Mouse (Mus musculus): ENCODE measurements at regions not wholly inside any gene's neighbourhood (a gene's known extent, or its start where the extent isn't known, plus 50 kb on each side); places are given as distances from the start of the nearest gene placed in this dataset.

- H3K4me2 ChIP-seq (ENCODE audit: insufficient read depth, low read depth, poor library complexity, severe bottlenecking), result no peak overlapping the region
- H3K4me3 ChIP-seq (replicated peaks in 1 of 3; ENCODE audit: low read depth in 2 of 3, low read length in 2 of 3, poor library complexity in 1 of 3), result no peak overlapping the region
- peaks cover 0 to 11% of the 10 kb centered on the region in 2 experiments; a peak in 2 of 4 replicates for H3K4me1 ChIP-seq (ENCODE audit: control insufficient read depth in 1 of 2, insufficient read depth in 2 of 2)
- dilution Hi-C loops (cut with MboI; ENCODE audit: extremely low pct_ligation_motif_present, extremely low pct_unique_long_range_greater_than_20kb, low sequenced_read_pairs), result no loop called here
- no peaks in the 10 kb centered on the region for H3K36me3 ChIP-seq (replicated peaks in 1 of 2; ENCODE audit: control insufficient read depth in 1 of 2, insufficient read depth in 1 of 2, low read length in 1 of 2)
- H3K9me3 ChIP-seq (replicated peaks; ENCODE audit: low read length), result peaks cover 13% of the 10 kb centered on the region
- in situ Hi-C loops (cut with MboI; ENCODE audit: low pct_ligation_motif_present, low pct_unique_long_range_greater_than_20kb, low sequenced_read_pairs), result no loop called here
- DNase-seq (ENCODE audit: extremely low read depth), result no peak
- H3K79me2 ChIP-seq (replicated peaks; ENCODE audit: control insufficient read depth, extremely low read depth, insufficient read depth, poor library complexity, severe bottlenecking), result no peaks in the 10 kb centered on the region
- H3K27ac ChIP-seq (ENCODE audit: insufficient read depth, low read depth), result no peak overlapping the region
- peaks cover 73% of the 10 kb centered on the region for H3K27me3 ChIP-seq (replicated peaks)
- no peak overlapping the region for H3K9ac ChIP-seq (ENCODE audit: insufficient read depth, low read depth)
- TF ChIP-seq CHD2 (IDR thresholded peaks at IDR 0.05; ENCODE audit: low read length), result no peak
- no peak for TF ChIP-seq EP300 (IDR thresholded peaks at IDR 0.05; ENCODE audit: low read length)
Measured at GRCm38 (mm10) chr4:137216908-137217497, 60.3 kb upstream of the Wnt4 start.

- H3K4me2 ChIP-seq (ENCODE audit: insufficient read depth, low read depth, poor library complexity, severe bottlenecking), result peak overlapping the region; percentile 4; the same call in 1 of the 2 replicates
- DNase-seq (ENCODE audit: extremely low read depth), result no peak
- TF ChIP-seq ETS1 (conservative IDR thresholded peaks at IDR 0.05; ENCODE audit: low read depth, low read length) (no peak), UBTF (IDR thresholded peaks at IDR 0.05; ENCODE audit: low read depth, low read length) (no peak), MAX (IDR thresholded peaks at IDR 0.05; ENCODE audit: low read length) (no peak), GABPA (IDR thresholded peaks at IDR 0.05; ENCODE audit: insufficient replicate concordance, low read depth, low read length) (no peak), IRF4 (IDR thresholded peaks at IDR 0.05; ENCODE audit: low read depth, low read length) (no peak), PAX5 (IDR thresholded peaks at IDR 0.05; ENCODE audit: low read length) (no peak), MXI1 (IDR thresholded peaks at IDR 0.05; ENCODE audit: low read depth, low read length) (no peak), TBP (conservative IDR thresholded peaks at IDR 0.05; ENCODE audit: low read depth, low read length) (no peak), SIN3A (IDR thresholded peaks at IDR 0.05; ENCODE audit: low read length) (no peak), SMC3 (IDR thresholded peaks at IDR 0.05; ENCODE audit: low read depth, low read length) (no peak), NRF1 (IDR thresholded peaks at IDR 0.05; ENCODE audit: low read depth, low read length) (no peak), CTCF (conservative IDR thresholded peaks at IDR 0.05 in 1 of 2, IDR thresholded peaks at IDR 0.05 in 1 of 2; ENCODE audit: low read depth in 2 of 2, low read length in 2 of 2) (no peak)
- dilution Hi-C loops (cut with MboI; ENCODE audit: extremely low pct_ligation_motif_present, extremely low pct_unique_long_range_greater_than_20kb, low sequenced_read_pairs) (no loop called here), in situ Hi-C loops (cut with MboI; ENCODE audit: low pct_ligation_motif_present, low pct_unique_long_range_greater_than_20kb, low sequenced_read_pairs) (no loop called here)
- H3K9ac ChIP-seq (ENCODE audit: insufficient read depth, low read depth), result no peak overlapping the region
- peaks cover 0 to 11% of the 10 kb centered on the region in 2 experiments; a peak in 2 of 4 replicates for H3K4me1 ChIP-seq (ENCODE audit: control insufficient read depth in 1 of 2, insufficient read depth in 2 of 2)
- no peak overlapping the region for H3K4me3 ChIP-seq (replicated peaks in 1 of 3; ENCODE audit: low read depth in 2 of 3, low read length in 2 of 3, poor library complexity in 1 of 3)
- H3K79me2 ChIP-seq (replicated peaks; ENCODE audit: control insufficient read depth, extremely low read depth, insufficient read depth, poor library complexity, severe bottlenecking), result no peaks in the 10 kb centered on the region
- no peaks in the 10 kb centered on the region for H3K36me3 ChIP-seq (replicated peaks in 1 of 2; ENCODE audit: control insufficient read depth in 1 of 2, insufficient read depth in 1 of 2, low read length in 1 of 2)
- peaks cover 87% of the 10 kb centered on the region for H3K27me3 ChIP-seq (replicated peaks)
- no peak overlapping the region for H3K27ac ChIP-seq (ENCODE audit: insufficient read depth, low read depth)
- no peaks in the 10 kb centered on the region for H3K9me3 ChIP-seq (replicated peaks; ENCODE audit: low read length)
Measured at GRCm38 (mm10) chr4:137214573-137214972, 62.7 kb upstream of the Wnt4 start.

GRCm38 (mm10) chr4:137212846-137213245, 64.4 kb upstream of the Wnt4 start:
- Histone ChIP-seq H3K9ac (ENCODE audit: insufficient read depth, low read depth) (no peak overlapping the region), H3K36me3 (replicated peaks in 1 of 2; ENCODE audit: control insufficient read depth in 1 of 2, insufficient read depth in 1 of 2, low read length in 1 of 2) (no peaks in the 10 kb centered on the region), H3K4me3 (replicated peaks in 1 of 3; ENCODE audit: low read depth in 2 of 3, low read length in 2 of 3, poor library complexity in 1 of 3) (no peak overlapping the region), H3K9me3 (replicated peaks; ENCODE audit: low read length) (no peaks in the 10 kb centered on the region), H3K27me3 (replicated peaks) (peaks cover 90% of the 10 kb centered on the region), H3K79me2 (replicated peaks; ENCODE audit: control insufficient read depth, extremely low read depth, insufficient read depth, poor library complexity, severe bottlenecking) (no peaks in the 10 kb centered on the region), H3K4me1 (ENCODE audit: control insufficient read depth in 1 of 2, insufficient read depth in 2 of 2) (peaks cover 0 to 11% of the 10 kb centered on the region in 2 experiments; a peak in 2 of 4 replicates), H3K27ac (ENCODE audit: insufficient read depth, low read depth) (no peak overlapping the region), H3K4me2 (ENCODE audit: insufficient read depth, low read depth, poor library complexity, severe bottlenecking) (no peak overlapping the region)
- dilution Hi-C loops (cut with MboI; ENCODE audit: extremely low pct_ligation_motif_present, extremely low pct_unique_long_range_greater_than_20kb, low sequenced_read_pairs), result no loop called here
- in situ Hi-C loops (cut with MboI; ENCODE audit: low pct_ligation_motif_present, low pct_unique_long_range_greater_than_20kb, low sequenced_read_pairs), result no loop called here
- no peak for TF ChIP-seq USF2 (conservative IDR thresholded peaks at IDR 0.05; ENCODE audit: low read depth, low read length)
- no peak for TF ChIP-seq ZMIZ1 (IDR thresholded peaks at IDR 0.05; ENCODE audit: low read depth, low read length)
- no peak for TF ChIP-seq TBP (conservative IDR thresholded peaks at IDR 0.05; ENCODE audit: low read depth, low read length)
- no peak for TF ChIP-seq USF1 (IDR thresholded peaks at IDR 0.05; ENCODE audit: low read depth, low read length)
- no peak for TF ChIP-seq UBTF (IDR thresholded peaks at IDR 0.05; ENCODE audit: low read depth, low read length)
- DNase-seq (ENCODE audit: extremely low read depth), result no peak

Measured in CH12.LX (cell line).